Mouse (Mus musculus) bone marrow, adult 2 months (tissue): ENCODE measurements around the gene Copz2. TPM values are rescaled to one million over a fixed set of nuclear protein-coding genes. Genes with fewer than 3 reads are reported as not detected.

Experiments used
- H3K27ac ChIP-seq: fragments of 200-500 bp; 2 replicates; pipeline ENCODE4 v1.5.1; 2012; ENCODE audit warnings: low read depth, mild to moderate bottlenecking, control low read depth, inconsistent platforms, low read length; ENCODE audit not compliant: control insufficient read depth, poor library complexity, insufficient read depth
- H3K4me1 ChIP-seq: fragments of 200-500 bp; 2 replicates; pipeline ENCODE4 v1.6.1; 2011; ENCODE audit warnings: low read length; ENCODE audit not compliant: control insufficient read depth, insufficient read depth
- H3K4me3 ChIP-seq: fragments of 200-500 bp; replicated peaks from 2 replicates; pipeline ENCODE3; 2011; ENCODE audit warnings: mild to moderate bottlenecking, low read depth, low read length, control low read depth; ENCODE audit not compliant: control insufficient read depth
- CTCF ChIP-seq: fragments of 200-500 bp; IDR thresholded peaks from 2 replicates; pipeline ENCODE4 v1.5.1; 2011; ENCODE audit warnings: low read length, control low read depth; ENCODE audit not compliant: control insufficient read depth, insufficient read depth
- POLR2A ChIP-seq: fragments of 200-500 bp; IDR thresholded peaks from 2 replicates; pipeline ENCODE4 v1.6.1; 2011; ENCODE audit warnings: low read depth, mild to moderate bottlenecking, control low read depth, low read length, borderline replicate concordance; ENCODE audit not compliant: control insufficient read depth
- WGBS: fragments of 180-500 bp; shearing (Covaris S2); methylation state at CpG from one replicate; pipeline ENCODE4 v1.1.7; 2018; 5-methylcytosine and 5-hydroxymethylcytosine counted together
- polyA plus RNA-seq: library from polyadenylated mRNA; stranded (reverse); fragments of >200 nt; gene quantifications from 2 replicates; pipeline ENCODE4 v1.2.4, GENCODE M21; 2011; ENCODE audit warnings: low replicate concordance; ENCODE audit not compliant: missing spikeins, insufficient read depth, insufficient read length

Copz2 gene
- polyA plus RNA-seq, 1 experiment, result 19.2 TPM

- Histone ChIP-seq H3K4me3 (no peak overlapping the region), H3K4me1 (peaks cover 5% of the 10 kb centered on the region; the same call in 1 of the 2 replicates), H3K27ac (no peak overlapping the region)
- WGBS, result 66% methylated on average over 7 of the region's 7 CpGs
- TF ChIP-seq CTCF (no peak), POLR2A (no peak)
These were observed 24.7 kb upstream of the Copz2 start for GRCm38 (mm10) chr11:96824783-96825495.

- Histone ChIP-seq H3K27ac (no peak overlapping the region), H3K4me1 (peaks cover 5% of the 10 kb centered on the region; the same call in 1 of the 2 replicates), H3K4me3 (no peak overlapping the region)
- 86% methylated on average over 2 of the region's 2 CpGs for WGBS
- TF ChIP-seq CTCF (no peak), POLR2A (no peak)
These were observed 23.2 kb upstream of the Copz2 start for GRCm38 (mm10) chr11:96826481-96826880.

- H3K4me1 ChIP-seq, result peaks cover 5% of the 10 kb centered on the region; the same call in 1 of the 2 replicates
- WGBS, result 91% methylated on average over 12 of the region's 12 CpGs
- H3K4me3 ChIP-seq, result no peak overlapping the region
- no peak for TF ChIP-seq POLR2A
- TF ChIP-seq CTCF, result no peak
- no peak overlapping the region for H3K27ac ChIP-seq
These were observed 22.5 kb upstream of the Copz2 start for GRCm38 (mm10) chr11:96827062-96827581.

GRCm38 (mm10) chr11:96827917-96828316 lies 21.8 kb upstream of the Copz2 start:
- Histone ChIP-seq H3K4me3 (no peak overlapping the region), H3K27ac (no peak overlapping the region), H3K4me1 (peaks cover 2% of the 10 kb centered on the region; the same call in 1 of the 2 replicates)
- WGBS, result 78% methylated on average over 9 of the region's 9 CpGs
- TF ChIP-seq POLR2A (no peak), CTCF (no peak)

- H3K4me3 ChIP-seq, result peak overlapping the region; percentile 94
- TF ChIP-seq CTCF (no peak), POLR2A (no peak)
- H3K27ac ChIP-seq, result peak overlapping the region; percentile 97
- 5% methylated on average over 10 of the region's 10 CpGs for WGBS
- no peaks in the 10 kb centered on the region; the same call in 1 of the 2 replicates for H3K4me1 ChIP-seq
These were observed 20.8 kb upstream of the Copz2 start for GRCm38 (mm10) chr11:96828881-96829280.

GRCm38 (mm10) chr11:96829403-96829812 lies 20.3 kb upstream of the Copz2 start:
- Histone ChIP-seq H3K4me3 (peak overlapping the region; percentile 94), H3K4me1 (no peaks in the 10 kb centered on the region; the same call in 1 of the 2 replicates), H3K27ac (peak overlapping the region; percentile 97)
- TF ChIP-seq POLR2A, result peak; percentile 97
- TF ChIP-seq CTCF, result peak; percentile 13; the same call in 1 of the 2 replicates
- WGBS, result 0% methylated on average over 33 of the region's 33 CpGs

- TF ChIP-seq CTCF (0 out of 2 replicates have a peak, but pooled peaks have one; percentile 22), POLR2A (peak; percentile 34; the same call in 1 of the 2 replicates)
- Histone ChIP-seq H3K4me1 (no peaks in the 10 kb centered on the region; the same call in 1 of the 2 replicates), H3K4me3 (peak within 1 kb of the TSS; percentile 94), H3K27ac (peak within 1 kb of the TSS; percentile 97)
- WGBS, result under 1% methylated on average over 51 of the region's 51 CpGs
These were observed 19.7 kb upstream of the Copz2 start, which contains the start of gene Nfe2l1 for GRCm38 (mm10) chr11:96829813-96830538. Gene Nfe2l1 (minus strand): TSS chr11:96829968.
